Mouse (Mus musculus) lung, embryonic 16.5 days (tissue): ENCODE results near the gene Zfp318. TPM values are rescaled to one million over a fixed set of nuclear protein-coding genes. Genes with fewer than 3 reads are reported as not detected.

ENCODE experiments used
- ATAC-seq: fragments of 200-750 bp; cut with Nextera tagmentation; 2 replicates; pipeline ENCODE4 v1.8.0; 2017; ENCODE audit warnings: low read depth, mild to moderate bottlenecking, moderate library complexity
- H3K27ac ChIP-seq: fragments of 300-500 bp; sonication (generic); 2 replicates; pipeline ENCODE4 v1.5.1; 2014; ENCODE audit warnings: mild to moderate bottlenecking, control low read depth, low read length
- H3K27me3 ChIP-seq: fragments of 300-500 bp; sonication (generic); 2 replicates; pipeline ENCODE4 v1.6.1; 2014; ENCODE audit warnings: low read depth, low read length, mixed read lengths; ENCODE audit not compliant: control insufficient read depth, insufficient read depth
- H3K36me3 ChIP-seq: fragments of 300-500 bp; sonication (generic); 2 replicates; pipeline ENCODE4 v1.6.1; 2014; ENCODE audit warnings: low read length; ENCODE audit not compliant: control insufficient read depth, insufficient read depth
- H3K4me1 ChIP-seq: fragments of 300-500 bp; sonication (generic); replicated peaks from 2 replicates; pipeline ENCODE4 v1.6.1; 2014; ENCODE audit warnings: low read length, mixed read lengths; ENCODE audit not compliant: control insufficient read depth, insufficient read depth
- H3K4me2 ChIP-seq: fragments of 300-500 bp; sonication (generic); 2 replicates; pipeline ENCODE4 v1.6.1; 2014; ENCODE audit warnings: low read depth, low read length, control low read depth
- H3K4me3 ChIP-seq: fragments of 300-500 bp; sonication (generic); 2 replicates; pipeline ENCODE4 v1.5.1; 2014; ENCODE audit warnings: mild to moderate bottlenecking, low read length, control low read depth
- H3K9ac ChIP-seq: fragments of 300-500 bp; sonication (generic); 2 replicates; pipeline ENCODE4 v1.6.1; 2014; ENCODE audit warnings: low read length, control low read depth
- H3K9me3 ChIP-seq: fragments of 300-500 bp; sonication (generic); 2 replicates; pipeline ENCODE4 v1.6.1; 2016; ENCODE audit warnings: low read length; ENCODE audit not compliant: control insufficient read depth
- WGBS: fragments of 180-500 bp; shearing (Covaris S2); extraction: QIAGEN DNeasy Blood & Tissue Kit; methylation state at CpG from one replicate; pipeline ENCODE4 v1.1.7; 2014; 5-methylcytosine and 5-hydroxymethylcytosine counted together
- polyA plus RNA-seq: library from polyadenylated mRNA; unstranded; fragments of >200 nt; fragmentation: Nextera tagmentation; extraction: Ambion mirVana; gene quantifications from 2 replicates; pipeline ENCODE4 v1.2.1, GENCODE M21; 2015

Zfp318 gene
- 6.0 and 7.0 TPM in 2 replicates for polyA plus RNA-seq

- Histone ChIP-seq H3K4me2 (peak within 1 kb of the TSS; percentile 86), H3K36me3 (peaks cover 11% of the 10 kb centered on the region), H3K9me3 (no peaks in the 10 kb centered on the region), H3K4me3 (peak within 1 kb of the TSS; percentile 93), H3K9ac (peak within 1 kb of the TSS; percentile 96), H3K27ac (peak within 1 kb of the TSS; percentile 84), H3K4me1 (peaks cover 12% of the 10 kb centered on the region), H3K27me3 (no peaks in the 10 kb centered on the region)
- peak; percentile 99 for ATAC-seq
- under 1% methylated on average over 56 of the region's 105 CpGs for WGBS
Measured at GRCm38 (mm10) chr17:46383294-46384060, at the start of gene Zfp318. Zfp318 (plus strand) TSS chr17:46383731.

GRCm38 (mm10) chr17:46336475-46336874, 47.1 kb upstream of the Zfp318 start:
- Histone ChIP-seq H3K9me3 (no peaks in the 10 kb centered on the region), H3K27ac (no peak overlapping the region), H3K4me3 (no peak overlapping the region), H3K36me3 (no peaks in the 10 kb centered on the region), H3K9ac (no peak overlapping the region), H3K4me2 (no peak overlapping the region), H3K4me1 (no peaks in the 10 kb centered on the region), H3K27me3 (0 out of 2 replicates have a peak, but pooled peaks cover 3% of the 10 kb centered on the region)
- WGBS: 21% methylated on average over 5 of the region's 5 CpGs
- ATAC-seq: no peak

- Histone ChIP-seq H3K4me2 (no peak overlapping the region), H3K9ac (no peak overlapping the region), H3K36me3 (no peaks in the 10 kb centered on the region), H3K27ac (no peak overlapping the region), H3K27me3 (no peaks in the 10 kb centered on the region), H3K4me1 (no peaks in the 10 kb centered on the region), H3K9me3 (no peaks in the 10 kb centered on the region; the same call in none of the 2 replicates), H3K4me3 (no peak overlapping the region)
- WGBS: 65% methylated on average over 7 of the region's 7 CpGs
- no peak for ATAC-seq
Measured at GRCm38 (mm10) chr17:46341208-46341607, 42.3 kb upstream of the Zfp318 start.

- WGBS: 79% methylated on average over 8 of the region's 8 CpGs
Measured at GRCm38 (mm10) chr17:46351026-46351700, 32.4 kb upstream of the Zfp318 start.

GRCm38 (mm10) chr17:46371783-46372182, 11.7 kb upstream of the Zfp318 start:
- H3K36me3 ChIP-seq: no peaks in the 10 kb centered on the region
- no peaks in the 10 kb centered on the region for H3K4me1 ChIP-seq
- H3K9me3 ChIP-seq: no peaks in the 10 kb centered on the region
- no peaks in the 10 kb centered on the region for H3K27me3 ChIP-seq
- ATAC-seq: no peak
- 71% methylated on average over 3 of the region's 3 CpGs for WGBS
- no peak overlapping the region for H3K4me3 ChIP-seq
- no peak overlapping the region for H3K9ac ChIP-seq
- no peak overlapping the region for H3K27ac ChIP-seq
- H3K4me2 ChIP-seq: no peak overlapping the region

More at GRCm38 (mm10) chr17:46351026-46351700, 32.4 kb upstream of the Zfp318 start:
- no peak for ATAC-seq
- H3K27me3 ChIP-seq: no peaks in the 10 kb centered on the region
- no peaks in the 10 kb centered on the region for H3K9me3 ChIP-seq
- H3K36me3 ChIP-seq: no peaks in the 10 kb centered on the region
- H3K27ac ChIP-seq: no peak overlapping the region
- H3K9ac ChIP-seq: no peak overlapping the region
- H3K4me2 ChIP-seq: no peak overlapping the region
- no peaks in the 10 kb centered on the region for H3K4me1 ChIP-seq
- H3K4me3 ChIP-seq: no peak overlapping the region

- H3K4me3 ChIP-seq: no peak overlapping the region
- H3K27ac ChIP-seq: no peak overlapping the region
- no peak overlapping the region for H3K9ac ChIP-seq
- H3K27me3 ChIP-seq: no peaks in the 10 kb centered on the region
- H3K4me2 ChIP-seq: no peak overlapping the region
- ATAC-seq: no peak
- no peaks in the 10 kb centered on the region for H3K36me3 ChIP-seq
- no peaks in the 10 kb centered on the region for H3K9me3 ChIP-seq
- 82% methylated on average over 3 of the region's 3 CpGs for WGBS
- 0 out of 2 replicates have a peak, but pooled peaks cover 2% of the 10 kb centered on the region for H3K4me1 ChIP-seq
Measured at GRCm38 (mm10) chr17:46378564-46378963, 5.0 kb upstream of the Zfp318 start.

GRCm38 (mm10) chr17:46384061-46384801, 700 bp downstream of the Zfp318 start:
- ATAC-seq: peak; percentile 0; the same call in 1 of the 2 replicates

GRCm38 (mm10) chr17:46388200-46388599, 4.7 kb downstream of the Zfp318 start:
- Histone ChIP-seq H3K4me3 (no peak overlapping the region), H3K4me2 (no peak overlapping the region), H3K9ac (no peak overlapping the region), H3K36me3 (peaks cover 17% of the 10 kb centered on the region), H3K27ac (no peak overlapping the region), H3K9me3 (no peaks in the 10 kb centered on the region), H3K27me3 (no peaks in the 10 kb centered on the region), H3K4me1 (peaks cover 10% of the 10 kb centered on the region)
- no peak for ATAC-seq
- WGBS: 76% methylated on average over 3 of the region's 3 CpGs

More at GRCm38 (mm10) chr17:46384061-46384801, 700 bp downstream of the Zfp318 start:
- 1% methylated on average over 64 of the region's 70 CpGs for WGBS
- H3K36me3 ChIP-seq: peaks cover 11% of the 10 kb centered on the region
- peak overlapping the region; percentile 96 for H3K9ac ChIP-seq
- H3K4me1 ChIP-seq: peaks cover 12% of the 10 kb centered on the region
- peak overlapping the region; percentile 84 for H3K27ac ChIP-seq
- H3K4me3 ChIP-seq: peak overlapping the region; percentile 93
- no peaks in the 10 kb centered on the region for H3K27me3 ChIP-seq
- no peaks in the 10 kb centered on the region for H3K9me3 ChIP-seq
- peak overlapping the region; percentile 86 for H3K4me2 ChIP-seq

- H3K4me2 ChIP-seq: no peak overlapping the region
- no peak overlapping the region for H3K27ac ChIP-seq
- no peak for ATAC-seq
- no peaks in the 10 kb centered on the region for H3K4me1 ChIP-seq
- H3K4me3 ChIP-seq: no peak overlapping the region
- 36% methylated on average over 2 of the region's 2 CpGs for WGBS
- no peak overlapping the region for H3K9ac ChIP-seq
- no peaks in the 10 kb centered on the region for H3K9me3 ChIP-seq
- H3K36me3 ChIP-seq: peaks cover 16% of the 10 kb centered on the region
- no peaks in the 10 kb centered on the region for H3K27me3 ChIP-seq
Measured at GRCm38 (mm10) chr17:46393012-46393411, 9.5 kb downstream of the Zfp318 start.
